Mouse (Mus musculus) G1E (cell line): ENCODE measurements around the gene Sorcs1. TPM values are rescaled to one million over a fixed set of nuclear protein-coding genes. Genes with fewer than 3 reads are reported as not detected.

ENCODE experiments used
- ATAC-seq: 2 replicates; pipeline ENCODE4 v1.8.0; 2016; ENCODE audit warnings: mild to moderate bottlenecking; ENCODE audit not compliant: insufficient number of reproducible peaks, poor library complexity, low FRiP score, severe bottlenecking; ENCODE audit errors: extremely low read depth
- DNase-seq: peaks from one replicate; pipeline ENCODE4 v3.0.0; 2012; ENCODE audit warnings: low spot score
- H3K27me3 ChIP-seq: 2 replicates; pipeline ENCODE4 v1.6.1; 2012; ENCODE audit warnings: mild to moderate bottlenecking, low read length, inconsistent platforms; ENCODE audit not compliant: insufficient read depth
- H3K36me3 ChIP-seq: replicated peaks from 2 replicates; pipeline ENCODE3; 2012; ENCODE audit warnings: mild to moderate bottlenecking, inconsistent platforms
- H3K4me1 ChIP-seq: 2 replicates; pipeline ENCODE4 v1.6.1; 2012; ENCODE audit warnings: low read depth, low read length, inconsistent platforms, mixed read lengths; ENCODE audit not compliant: insufficient read depth
- H3K4me3 ChIP-seq: 2 replicates; pipeline ENCODE4 v1.5.1; 2012; ENCODE audit warnings: low read depth, mild to moderate bottlenecking, inconsistent platforms, low read length, moderate library complexity, mixed read lengths
- H3K9me3 ChIP-seq: replicated peaks from 2 replicates; pipeline ENCODE4 v1.6.1; 2012; ENCODE audit warnings: inconsistent platforms
- CTCF ChIP-seq: IDR thresholded peaks from 2 replicates; pipeline ENCODE4 v1.5.1; 2012; ENCODE audit warnings: low read depth, low read length, inconsistent platforms, mixed read lengths
- GATA1 ChIP-seq: IDR thresholded peaks from 2 replicates; pipeline ENCODE4 v1.6.1; 2012; ENCODE audit warnings: borderline replicate concordance, low read length, inconsistent platforms, mixed read lengths
- GATA2 ChIP-seq: IDR thresholded peaks from 2 replicates; pipeline ENCODE4 v1.6.1; 2012; ENCODE audit warnings: low read depth, low read length, inconsistent platforms, borderline replicate concordance
- POLR2AphosphoS5 ChIP-seq: IDR thresholded peaks from 2 replicates; pipeline ENCODE4 v1.6.1; 2012; ENCODE audit warnings: low read depth, low read length, inconsistent platforms; ENCODE audit not compliant: insufficient replicate concordance
- TAL1 ChIP-seq: conservative IDR thresholded peaks from 2 replicates; pipeline ENCODE4 v1.6.1; 2012; ENCODE audit warnings: low read depth, low read length, inconsistent platforms, mixed read lengths
- polyA plus RNA-seq: library from polyadenylated mRNA; stranded (reverse); fragments of >175 nt; gene quantifications from 2 replicates; pipeline ENCODE4 v1.2.3, GENCODE M21; 2012
- total RNA-seq, 2 experiments: library from RNA; stranded (forward) in 1 of 2; stranded (reverse) in 1 of 2; fragments of 200-1000 nt in 1 of 2; fragments of >200 nt in 1 of 2; fragmentation: Nextera tagmentation in 1 of 2; gene quantifications; 2 replicates each; pipeline ENCODE4 v1.2.3; 2014 to 2017

The Sorcs1 gene
- total and polyA plus RNA-seq, 3 experiments, result under 0.01 TPM; not detected in 2

DNA sequence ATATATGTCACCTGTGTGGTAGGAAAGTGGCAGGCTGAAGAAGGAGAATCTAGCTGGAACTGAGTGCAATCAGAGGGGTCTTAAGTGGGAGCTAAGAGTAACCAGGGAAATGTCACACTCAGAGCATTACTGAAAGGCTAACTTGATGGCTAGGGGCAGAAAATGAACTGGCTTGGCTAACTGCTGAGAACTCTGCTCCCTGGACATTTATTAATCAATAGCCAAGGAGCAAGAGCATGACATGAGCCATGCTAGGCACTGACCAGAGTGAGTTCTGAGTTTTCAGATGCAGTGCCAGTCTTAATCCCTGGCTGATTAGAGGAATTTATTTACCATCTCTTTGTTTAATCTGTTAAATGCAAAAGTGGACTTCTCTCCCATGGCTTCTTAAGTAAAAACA, 95.5 kb downstream of the Sorcs1 start:
- ATAC-seq (no peak), DNase-seq (no peak)
- no peak for TF ChIP-seq TAL1
- no peak for TF ChIP-seq CTCF
- TF ChIP-seq POLR2AphosphoS5, result no peak
- no peak for TF ChIP-seq GATA1
- no peak for TF ChIP-seq GATA2
- Histone ChIP-seq H3K9me3 (peaks cover 7% of the 10 kb centered on the region), H3K27me3 (no peaks in the 10 kb centered on the region), H3K36me3 (no peaks in the 10 kb centered on the region), H3K4me3 (no peak overlapping the region), H3K4me1 (no peaks in the 10 kb centered on the region)

DNA sequence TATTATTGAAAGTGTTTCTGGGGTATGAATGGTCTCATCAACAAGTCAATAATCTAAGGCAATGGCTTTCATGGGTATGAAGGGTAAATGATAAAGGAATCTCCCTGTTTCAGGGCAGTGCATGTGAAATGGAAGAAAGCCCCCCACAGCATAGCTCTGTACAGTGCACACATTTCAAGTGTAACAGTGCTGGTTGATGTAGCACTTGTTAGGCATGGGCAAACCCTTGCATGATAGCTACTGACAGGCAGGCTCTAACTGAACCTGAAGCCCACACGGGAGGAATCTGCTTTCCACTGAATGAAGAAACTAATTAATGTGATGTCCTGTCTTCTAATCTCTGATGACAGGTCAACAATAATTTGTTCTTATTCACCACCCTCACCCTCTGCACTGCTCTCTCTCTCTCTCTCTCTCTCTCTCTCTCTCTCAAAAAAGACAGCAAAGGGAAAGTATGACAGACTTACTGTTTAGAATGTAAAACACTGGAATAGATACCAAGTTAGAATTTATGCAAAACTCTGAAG, 108.7 kb downstream of the Sorcs1 start:
- no peaks in the 10 kb centered on the region for H3K4me1 ChIP-seq
- ATAC-seq (no peak), DNase-seq (no peak)
- TF ChIP-seq POLR2AphosphoS5 (no peak), TAL1 (no peak), GATA1 (no peak), CTCF (no peak), GATA2 (no peak)
- no peaks in the 10 kb centered on the region for H3K27me3 ChIP-seq
- H3K36me3 ChIP-seq, result no peaks in the 10 kb centered on the region
- H3K9me3 ChIP-seq, result no peaks in the 10 kb centered on the region
- H3K4me3 ChIP-seq, result no peak overlapping the region

DNA sequence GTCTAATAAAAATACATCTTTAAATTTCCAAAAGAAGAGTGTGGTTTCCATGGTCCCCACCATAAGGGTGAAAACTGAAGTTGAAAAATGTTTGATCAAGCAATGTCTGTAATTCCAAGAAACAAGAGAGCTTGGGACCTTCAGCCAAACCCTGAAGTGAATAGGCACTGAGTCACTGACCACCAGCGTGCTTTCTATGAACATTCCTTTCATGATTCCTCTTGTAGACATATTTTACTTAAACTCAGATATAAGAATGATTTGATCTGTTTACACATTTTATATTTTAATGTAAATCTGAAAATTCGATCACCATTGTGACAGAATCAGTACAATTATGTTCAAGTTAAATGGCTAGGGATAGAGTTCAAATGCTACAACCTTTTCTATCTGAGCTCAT, 112.1 kb downstream of the Sorcs1 start:
- Histone ChIP-seq H3K27me3 (no peaks in the 10 kb centered on the region), H3K9me3 (no peaks in the 10 kb centered on the region), H3K4me1 (no peaks in the 10 kb centered on the region), H3K36me3 (no peaks in the 10 kb centered on the region), H3K4me3 (no peak overlapping the region)
- ATAC-seq (no peak), DNase-seq (no peak)
- no peak for TF ChIP-seq POLR2AphosphoS5
- no peak for TF ChIP-seq GATA1
- no peak for TF ChIP-seq TAL1
- no peak for TF ChIP-seq CTCF
- no peak for TF ChIP-seq GATA2

DNA sequence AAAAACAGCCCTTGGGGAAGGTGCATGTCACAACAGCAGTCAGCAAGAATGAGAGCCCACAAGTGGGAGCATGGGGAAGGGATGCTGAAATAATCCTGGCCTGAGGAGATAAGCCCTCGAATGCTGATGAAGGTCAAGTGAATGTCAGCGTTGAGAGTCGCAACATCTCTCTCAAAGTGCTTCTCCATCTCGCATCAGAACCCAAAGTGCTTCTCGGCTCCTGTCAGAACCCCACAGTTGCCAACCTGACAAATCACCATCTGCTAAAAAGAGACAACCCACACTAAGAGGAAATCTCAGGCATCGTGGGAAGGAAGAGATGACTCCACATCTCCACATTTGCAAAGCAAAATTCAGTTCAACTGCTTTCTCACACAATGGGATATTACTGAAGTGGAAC, 119.7 kb downstream of the Sorcs1 start:
- no peak overlapping the region for H3K4me3 ChIP-seq
- H3K9me3 ChIP-seq, result peaks cover 10% of the 10 kb centered on the region
- H3K27me3 ChIP-seq, result no peaks in the 10 kb centered on the region
- no peak for ATAC-seq
- no peaks in the 10 kb centered on the region for H3K4me1 ChIP-seq
- no peaks in the 10 kb centered on the region for H3K36me3 ChIP-seq
- DNase-seq, result no peak
- TF ChIP-seq TAL1, result no peak
- TF ChIP-seq POLR2AphosphoS5, result no peak
- TF ChIP-seq CTCF, result no peak
- TF ChIP-seq GATA1, result no peak
- TF ChIP-seq GATA2, result no peak

DNA sequence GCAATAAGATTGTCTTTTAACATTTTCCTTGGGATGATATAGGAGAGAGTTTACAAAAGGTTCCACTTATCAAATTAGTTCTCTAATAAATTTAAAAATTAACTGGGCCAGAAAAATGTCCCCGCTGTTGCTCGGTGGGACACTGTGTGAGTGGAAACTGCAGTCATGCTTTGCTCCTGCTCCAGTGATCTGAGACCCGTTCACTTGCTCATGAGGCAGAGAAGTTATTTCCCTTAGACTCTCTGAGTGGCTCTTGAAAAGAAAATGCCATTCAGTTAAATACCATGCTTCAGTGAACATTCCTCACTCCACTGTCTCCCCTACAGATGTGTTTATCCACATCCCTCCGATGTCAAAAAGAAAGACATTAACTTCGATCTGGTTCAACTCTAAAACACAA, 144.4 kb downstream of the Sorcs1 start:
- no peaks in the 10 kb centered on the region for H3K27me3 ChIP-seq
- H3K4me3 ChIP-seq, result no peak overlapping the region
- DNase-seq, result no peak
- no peaks in the 10 kb centered on the region for H3K36me3 ChIP-seq
- H3K9me3 ChIP-seq, result 0 out of 2 replicates have a peak, but pooled peaks cover 2% of the 10 kb centered on the region
- ATAC-seq, result no peak
- no peaks in the 10 kb centered on the region for H3K4me1 ChIP-seq
- no peak for TF ChIP-seq GATA1
- TF ChIP-seq GATA2, result no peak
- TF ChIP-seq TAL1, result no peak
- TF ChIP-seq POLR2AphosphoS5, result no peak
- TF ChIP-seq CTCF, result no peak

DNA sequence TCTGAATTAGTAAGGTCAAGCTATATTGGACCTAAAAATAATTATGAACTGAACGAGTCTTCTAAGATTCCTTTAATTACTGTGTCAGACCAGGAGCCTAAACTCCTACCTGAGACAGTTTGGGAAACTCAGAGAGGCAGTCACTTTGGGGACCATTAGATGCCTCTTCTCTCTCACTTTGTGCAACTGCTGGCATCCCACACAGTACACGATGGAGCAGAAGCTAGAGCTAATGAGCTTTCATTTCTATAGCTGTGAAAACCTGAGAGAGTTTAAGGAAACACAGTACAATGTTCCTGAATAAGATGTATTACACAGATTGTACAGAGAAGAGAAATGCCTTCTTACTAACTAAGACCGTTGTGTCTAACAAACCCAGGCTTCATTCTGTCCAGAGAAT, 150.6 kb downstream of the Sorcs1 start:
- Histone ChIP-seq H3K27me3 (no peaks in the 10 kb centered on the region), H3K4me1 (no peaks in the 10 kb centered on the region), H3K4me3 (no peak overlapping the region), H3K36me3 (no peaks in the 10 kb centered on the region), H3K9me3 (peaks cover 10% of the 10 kb centered on the region; the same call in 1 of the 2 replicates)
- TF ChIP-seq GATA1, result no peak
- DNase-seq (no peak), ATAC-seq (no peak)

DNA sequence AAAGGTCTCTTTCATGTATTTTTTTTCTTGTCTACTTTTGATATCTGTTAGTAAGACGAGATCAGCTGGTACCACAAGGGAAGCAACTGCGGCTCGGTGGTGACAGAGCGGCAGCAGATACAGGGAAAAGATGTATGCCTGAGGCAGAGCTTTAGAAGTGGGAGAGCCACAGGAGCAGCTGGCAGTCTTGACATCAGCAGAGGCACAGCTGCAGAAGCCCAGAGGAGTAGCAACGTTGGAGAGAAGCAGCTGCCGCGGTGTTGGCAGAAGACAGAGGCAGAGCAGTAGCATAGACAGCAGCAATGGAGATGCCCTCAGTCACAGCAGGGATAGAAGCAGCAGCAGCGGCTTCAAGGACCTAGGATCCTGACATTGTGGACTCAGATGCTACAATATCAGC, 152.4 kb downstream of the Sorcs1 start:
- TF ChIP-seq POLR2AphosphoS5 (no peak), GATA1 (no peak), GATA2 (no peak), TAL1 (no peak), CTCF (no peak)
- H3K36me3 ChIP-seq, result no peaks in the 10 kb centered on the region

More for the DNA sequence above, 152.4 kb downstream of the Sorcs1 start:
- ATAC-seq, result no peak
- H3K27me3 ChIP-seq, result no peaks in the 10 kb centered on the region
- H3K4me1 ChIP-seq, result no peaks in the 10 kb centered on the region
- peaks cover 10% of the 10 kb centered on the region; the same call in 1 of the 2 replicates for H3K9me3 ChIP-seq
- no peak for DNase-seq
- no peak overlapping the region for H3K4me3 ChIP-seq
